Mouse (Mus musculus) activated CD4-positive, CD25-positive, alpha-beta regulatory T cell, adult 9 weeks (primary cell): Measurements from ENCODE around the gene Rtl6. TPM values are rescaled to one million over a fixed set of nuclear protein-coding genes. Genes with fewer than 3 reads are reported as not detected.

ENCODE experiments used
- polyA plus RNA-seq: library from polyadenylated mRNA; unstranded; fragments of 100-300 nt; shearing (Covaris generic); gene quantifications from one replicate; pipeline ENCODE4 v1.2.1, GENCODE M21; 2017

Rtl6 gene
- polyA plus RNA-seq: 3.7 TPM

DNA sequence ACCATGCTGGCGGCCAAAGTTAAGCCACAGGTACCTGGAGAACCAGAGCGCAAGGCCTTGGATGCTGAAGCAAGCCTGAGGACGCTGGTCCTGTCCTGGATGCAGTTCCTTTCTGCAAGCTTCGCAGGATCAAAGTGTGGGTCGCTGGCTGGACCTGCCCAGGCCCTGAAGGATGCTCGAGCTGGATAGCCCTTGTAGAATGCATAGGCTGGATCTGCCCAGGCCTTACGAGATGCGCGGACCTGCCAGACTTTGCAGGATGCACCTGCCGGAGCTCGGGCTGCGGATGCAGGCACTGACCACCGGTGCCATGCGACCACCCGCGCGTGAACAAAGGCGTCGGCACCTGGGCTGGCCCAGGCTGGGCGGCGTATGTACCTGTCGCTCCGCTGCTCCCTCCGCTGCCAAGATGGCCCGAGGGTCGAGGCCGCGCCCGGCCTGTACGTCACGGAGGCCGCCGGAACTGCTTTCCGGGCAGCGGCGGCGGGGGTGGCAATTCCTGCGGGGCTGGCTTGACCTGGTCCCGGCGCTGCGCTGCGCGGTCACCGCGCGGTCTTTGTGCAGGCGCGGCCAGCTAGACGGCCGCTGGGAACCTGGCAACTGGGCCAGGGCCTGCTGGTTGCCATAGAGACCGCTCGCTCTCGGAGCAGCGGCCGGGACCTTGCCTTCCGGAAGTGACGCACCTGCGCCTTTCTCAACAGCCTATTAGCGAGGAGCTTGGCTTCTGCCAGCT, at the start of gene Rtl6:
TSS of gene Rtl6 (minus strand) at position 635 of the 733 bp plus-strand sequence.

Other genes with a start within 250 kb of the Rtl6 start
- 165 TPM for gene Parvg, start 233.8 kb downstream of the Rtl6 start, polyA plus RNA-seq
- gene Shisal1, start 110.7 kb downstream of the Rtl6 start, polyA plus RNA-seq: not detected
- gene Prr5, start 111.8 kb upstream of the Rtl6 start, polyA plus RNA-seq: 0.27 TPM
- gene Arhgap8, start 162.2 kb upstream of the Rtl6 start, polyA plus RNA-seq: not detected